Mouse (Mus musculus) MEL (cell line): ENCODE data around the gene Kcnh1.

ENCODE experiments used
- CTCF ChIP-seq, 3 experiments: IDR thresholded peaks in 2 of 3; conservative IDR thresholded peaks in 1 of 3; 2 replicates each; pipeline ENCODE4 v1.5.1; 2011 to 2012; ENCODE audit warnings: low read length in 3 of 3, low read depth in 2 of 3, mild to moderate bottlenecking in 2 of 3, improper control_type of control experiment in 1 of 3, inconsistent platforms in 1 of 3, mixed read lengths in 1 of 3, moderate library complexity in 1 of 3; ENCODE audit not compliant: control insufficient read depth in 1 of 3, insufficient read depth in 1 of 3, poor library complexity in 1 of 3, severe bottlenecking in 1 of 3
- EP300 ChIP-seq, 2 experiments: IDR thresholded peaks; 2 replicates each; pipeline ENCODE4 v1.6.1; 2011; ENCODE audit warnings: improper control_type of control experiment in 2 of 2, low read length in 2 of 2, low read depth in 1 of 2, mild to moderate bottlenecking in 1 of 2
- GATA1 ChIP-seq: IDR thresholded peaks from 2 replicates; pipeline ENCODE4 v1.6.1; 2011; ENCODE audit warnings: low read depth, low read length, improper control_type of control experiment
- HCFC1 ChIP-seq: IDR thresholded peaks from 2 replicates; pipeline ENCODE4 v1.6.1; 2012; ENCODE audit warnings: low read depth, mild to moderate bottlenecking, inconsistent platforms, low read length, improper control_type of control experiment, moderate library complexity
- KAT2A ChIP-seq: conservative IDR thresholded peaks from 2 replicates; pipeline ENCODE4 v1.6.1; 2012; ENCODE audit warnings: low read depth, low read length, improper control_type of control experiment, inconsistent platforms
- MAZ ChIP-seq: IDR thresholded peaks from 2 replicates; pipeline ENCODE4 v1.6.1; 2012; ENCODE audit warnings: low read depth, mild to moderate bottlenecking, inconsistent platforms, low read length, improper control_type of control experiment
- POLR2A ChIP-seq, 2 experiments: IDR thresholded peaks; 2 replicates each; pipeline ENCODE4 v1.6.1; 2011 to 2012; ENCODE audit warnings: low read length in 2 of 2, mild to moderate bottlenecking in 2 of 2, control low read depth in 1 of 2, improper control_type of control experiment in 1 of 2, low read depth in 1 of 2, moderate library complexity in 1 of 2; ENCODE audit not compliant: control insufficient read depth in 1 of 2, insufficient read depth in 1 of 2, poor library complexity in 1 of 2
- SMC3 ChIP-seq: IDR thresholded peaks from 2 replicates; pipeline ENCODE4 v1.6.1; 2011; ENCODE audit warnings: low read depth, low read length, improper control_type of control experiment
- TAL1 ChIP-seq: IDR thresholded peaks from 2 replicates; pipeline ENCODE4 v1.6.1; 2012; ENCODE audit warnings: mild to moderate bottlenecking, inconsistent platforms, low read length, moderate library complexity, mixed read lengths
- ZNF384 ChIP-seq: IDR thresholded peaks from 2 replicates; pipeline ENCODE4 v1.6.1; 2012; ENCODE audit warnings: low read depth, mild to moderate bottlenecking, inconsistent platforms, low read length, improper control_type of control experiment

DNA sequence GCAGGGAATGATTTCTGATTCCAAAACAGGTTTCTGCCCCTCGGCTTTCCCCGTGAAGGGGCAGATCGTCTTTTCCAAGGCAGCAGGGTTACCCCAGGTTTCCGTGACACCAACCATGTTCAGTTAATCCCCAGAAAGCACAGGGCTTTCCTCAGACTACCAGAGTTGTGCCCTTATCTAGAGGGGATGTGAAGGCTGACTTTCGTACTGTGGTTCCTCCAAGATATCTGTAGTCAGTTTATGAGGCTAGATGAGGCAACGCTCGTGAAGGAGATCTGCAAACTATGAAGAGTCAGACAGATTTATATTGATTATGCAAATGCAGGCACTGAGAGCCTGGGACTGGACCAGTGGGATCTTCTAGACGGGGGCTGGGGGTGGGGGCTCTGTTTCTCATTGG, 136.5 kb downstream of the Kcnh1 start:
- peak; percentile 43 to 69; a peak in 2 of 4 replicates for TF ChIP-seq EP300 (IDR thresholded peaks at IDR 0.05; ENCODE audit: low read depth in 1 of 2, low read length in 2 of 2)
- peak; percentile 71 for TF ChIP-seq GATA1
- TF ChIP-seq CTCF (IDR thresholded peaks at IDR 0.05 in 2 of 3, conservative IDR thresholded peaks at IDR 0.05 in 1 of 3; ENCODE audit: control insufficient read depth in 1 of 3, insufficient read depth in 1 of 3, low read depth in 2 of 3, low read length in 3 of 3, poor library complexity in 1 of 3, severe bottlenecking in 1 of 3) = no peak
- no peak for TF ChIP-seq POLR2A (IDR thresholded peaks at IDR 0.05; ENCODE audit: control insufficient read depth in 1 of 2, insufficient read depth in 1 of 2, low read depth in 1 of 2, low read length in 2 of 2, poor library complexity in 1 of 2)
- TF ChIP-seq ZNF384 = no peak
- no peak for TF ChIP-seq TAL1
- no peak for TF ChIP-seq SMC3
- no peak for TF ChIP-seq KAT2A
- TF ChIP-seq MAZ = no peak; the same call in 1 of the 2 replicates
- no peak for TF ChIP-seq HCFC1
